Mouse (Mus musculus) ES-CJ7 (cell line): ENCODE measurements at regions not wholly inside any gene's neighbourhood (a gene's known extent, or its start where the extent isn't known, plus 50 kb on each side); places are given as distances from the start of the nearest gene placed in this dataset.
A peak's percentile ranks its signal among the peaks of the same experiment; 100 is the strongest.

Experiments used
- DNase-seq: peaks from one replicate; pipeline ENCODE4 v3.0.0; 2011; ENCODE audit warnings: low read depth, low spot score

GRCm38 (mm10) chr11:10689917-10690316 is 424.1 kb upstream of the Vwc2 start:
- DNase-seq = no peak

- no peak for DNase-seq
Measured at GRCm38 (mm10) chr11:10724991-10725390, 389.0 kb upstream of the Vwc2 start.

- peak; percentile 64 for DNase-seq
Measured at GRCm38 (mm10) chr11:10728818-10729549, 385.0 kb upstream of the Vwc2 start.
